Mouse (Mus musculus): ENCODE measurements at regions not wholly inside any gene's neighbourhood (a gene's known extent, or its start where the extent isn't known, plus 50 kb on each side); places are given as distances from the start of the nearest gene placed in this dataset.
"Not testable (repeated sequence)": the region's sequence is repeated elsewhere in the genome, so short reads cannot be mapped to it uniquely, and the experiment has no call there.

DNA sequence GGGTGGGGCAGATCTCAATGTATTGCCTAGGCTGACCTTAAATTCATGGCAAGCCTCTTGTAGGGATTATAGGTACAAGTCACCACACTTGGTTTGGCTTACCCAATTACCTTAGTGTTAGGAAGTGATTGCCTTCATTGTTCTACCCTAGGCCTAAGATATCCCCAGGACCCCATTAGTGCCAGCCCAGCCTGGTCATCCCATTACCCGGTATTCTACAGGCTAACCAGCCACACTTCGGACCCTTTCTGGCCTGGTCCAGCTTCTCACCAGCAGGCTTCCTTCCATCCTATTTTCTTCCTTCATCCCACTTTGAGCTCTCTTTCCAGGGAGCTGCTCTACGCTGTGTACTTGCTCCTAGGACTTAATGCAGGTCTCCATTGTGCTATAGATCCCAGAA, 59.5 kb downstream of the Tex35 start:
- DNase-seq (ENCODE audit: low read depth, low spot score) = no peak

DNA sequence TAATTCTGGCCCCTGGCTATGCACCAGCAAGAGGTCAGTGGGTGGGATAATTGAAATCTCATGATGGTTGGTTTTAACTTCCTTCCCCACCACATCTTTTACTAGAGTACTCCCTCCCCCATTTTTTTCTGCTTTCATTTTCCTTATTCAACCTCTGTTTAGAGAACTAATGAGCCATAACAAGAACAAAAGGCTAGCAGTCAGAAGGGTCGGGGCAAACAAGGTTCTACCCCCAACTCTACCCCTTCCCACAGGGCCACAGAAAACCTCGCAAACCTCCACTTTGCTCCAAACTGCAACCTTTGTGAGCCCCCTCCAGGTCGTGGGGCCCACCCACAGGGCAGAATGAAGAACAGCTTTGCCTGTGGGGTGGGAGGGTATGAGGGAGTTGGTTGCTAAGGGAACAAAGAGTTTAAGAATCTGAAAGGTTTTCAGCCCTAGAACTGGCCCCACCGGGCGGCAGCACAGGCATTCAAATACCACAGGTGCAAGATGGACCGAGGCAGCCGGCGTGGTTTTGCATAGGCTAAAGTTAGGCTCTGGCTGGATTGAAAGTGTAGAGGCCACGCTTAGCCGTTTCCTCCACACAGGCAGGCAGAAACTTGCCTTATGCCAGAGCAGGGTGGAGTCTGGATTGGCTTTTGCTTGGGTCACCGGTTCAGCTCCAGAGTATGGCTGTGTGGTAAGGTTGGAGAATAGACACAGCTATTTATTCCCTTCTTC, 60.1 kb downstream of the Tex35 start:
- DNase-seq (ENCODE audit: low read depth, low spot score) = no peak

DNA sequence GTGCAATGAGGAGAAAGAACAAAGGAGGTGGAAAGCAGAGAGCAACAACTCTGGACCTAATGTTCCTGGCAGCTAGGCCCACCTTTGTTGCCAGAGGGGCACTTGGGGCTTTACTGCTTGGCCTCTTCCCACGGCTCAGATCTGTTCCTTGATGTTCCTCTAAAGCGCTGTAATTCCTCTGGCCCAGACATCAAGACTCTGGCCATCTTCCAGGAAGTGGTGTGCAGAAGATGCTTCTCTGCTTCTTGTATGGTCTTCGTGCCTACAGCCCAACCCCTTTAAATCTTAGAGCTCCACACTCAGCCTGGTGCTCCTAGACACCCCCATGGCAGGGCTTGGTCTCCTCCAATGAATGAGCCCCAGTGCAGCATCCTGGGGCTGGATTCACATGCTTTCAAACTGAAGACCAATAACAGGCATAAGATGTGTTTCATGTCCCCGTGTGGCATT, 60.7 kb downstream of the Tex35 start:
- peak; percentile 30 for DNase-seq (ENCODE audit: low read depth, low spot score)

DNA sequence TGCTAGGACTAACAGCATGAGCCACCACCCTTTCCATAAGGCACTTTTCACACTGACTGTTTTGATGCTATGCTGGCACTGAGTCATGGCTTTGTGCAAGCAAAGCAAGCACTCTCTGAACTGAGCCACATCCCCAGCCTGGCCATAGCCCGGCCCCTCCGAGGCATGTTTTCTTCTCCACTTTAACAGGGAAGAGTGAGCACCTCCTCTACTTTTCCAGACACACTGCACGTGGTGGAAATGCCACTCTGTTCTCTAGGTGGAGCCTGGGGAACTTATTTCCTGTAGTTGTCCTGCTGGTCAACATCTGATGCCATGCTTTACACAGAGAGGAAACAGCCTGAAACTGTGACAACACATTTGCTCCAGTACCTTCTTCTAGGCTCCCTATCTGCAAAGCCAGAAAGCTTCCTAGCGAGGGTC, 61.7 kb downstream of the Tex35 start:
- peak; percentile 77 for DNase-seq (ENCODE audit: low read depth, low spot score)

DNA sequence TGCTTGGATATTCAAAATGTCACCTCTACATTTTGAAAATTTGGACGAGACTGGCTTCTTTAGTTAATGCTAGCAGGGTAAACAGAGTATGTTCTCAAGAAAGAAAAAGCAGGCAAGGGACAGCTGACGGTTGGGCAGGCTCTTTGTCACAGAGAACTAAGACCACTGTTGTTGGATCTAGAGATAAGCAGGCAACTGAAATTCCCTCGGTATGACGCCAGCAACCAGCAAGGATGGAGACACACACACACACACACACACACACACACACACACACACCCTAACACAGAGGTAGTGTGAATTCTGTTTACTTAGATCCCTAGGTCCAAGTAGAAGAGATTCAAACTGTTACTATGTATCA, 68.7 kb downstream of the Tex35 start:
- no peak for DNase-seq (ENCODE audit: low read depth, low spot score)

DNA sequence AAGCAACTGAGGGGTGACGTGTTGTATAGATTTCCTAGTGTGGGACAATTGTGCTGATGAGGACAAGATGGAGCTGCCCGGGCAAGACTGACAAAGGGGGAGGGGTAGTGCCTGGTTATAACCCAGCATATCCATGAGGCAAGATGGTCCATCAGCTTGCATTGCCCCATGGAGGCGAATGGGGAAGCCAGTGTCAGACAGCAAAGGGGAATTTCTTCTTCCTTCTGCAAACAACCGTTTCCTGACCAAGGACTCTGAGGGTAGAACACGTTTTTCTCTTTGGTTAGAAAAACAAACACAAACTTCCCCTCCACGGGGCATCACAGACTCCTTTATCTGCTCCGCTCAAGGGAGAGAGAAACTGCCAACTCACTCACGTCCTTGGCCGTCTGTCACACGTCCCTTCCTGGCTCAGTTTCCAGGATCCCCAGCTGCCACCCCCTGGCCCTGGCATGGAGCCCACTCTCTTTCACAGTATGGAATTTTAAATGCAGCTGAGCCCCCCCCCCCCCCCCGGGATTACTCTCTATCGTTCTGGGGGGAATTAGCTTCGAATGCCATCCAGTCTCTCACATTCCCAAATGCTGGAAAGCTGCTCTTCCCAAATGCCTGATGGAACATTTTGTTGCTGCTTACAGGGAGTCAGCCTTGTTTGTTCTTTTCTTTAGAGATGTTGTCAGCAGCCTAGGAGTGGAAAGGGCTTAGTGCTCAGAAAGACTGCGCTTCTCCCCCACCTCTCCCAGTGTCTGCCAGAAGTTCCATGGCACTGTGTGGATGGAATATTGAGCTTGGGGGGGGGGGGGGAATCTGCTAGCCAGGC, 69.3 kb downstream of the Tex35 start:
- DNase-seq (ENCODE audit: low read depth, low spot score) = no peak

DNA sequence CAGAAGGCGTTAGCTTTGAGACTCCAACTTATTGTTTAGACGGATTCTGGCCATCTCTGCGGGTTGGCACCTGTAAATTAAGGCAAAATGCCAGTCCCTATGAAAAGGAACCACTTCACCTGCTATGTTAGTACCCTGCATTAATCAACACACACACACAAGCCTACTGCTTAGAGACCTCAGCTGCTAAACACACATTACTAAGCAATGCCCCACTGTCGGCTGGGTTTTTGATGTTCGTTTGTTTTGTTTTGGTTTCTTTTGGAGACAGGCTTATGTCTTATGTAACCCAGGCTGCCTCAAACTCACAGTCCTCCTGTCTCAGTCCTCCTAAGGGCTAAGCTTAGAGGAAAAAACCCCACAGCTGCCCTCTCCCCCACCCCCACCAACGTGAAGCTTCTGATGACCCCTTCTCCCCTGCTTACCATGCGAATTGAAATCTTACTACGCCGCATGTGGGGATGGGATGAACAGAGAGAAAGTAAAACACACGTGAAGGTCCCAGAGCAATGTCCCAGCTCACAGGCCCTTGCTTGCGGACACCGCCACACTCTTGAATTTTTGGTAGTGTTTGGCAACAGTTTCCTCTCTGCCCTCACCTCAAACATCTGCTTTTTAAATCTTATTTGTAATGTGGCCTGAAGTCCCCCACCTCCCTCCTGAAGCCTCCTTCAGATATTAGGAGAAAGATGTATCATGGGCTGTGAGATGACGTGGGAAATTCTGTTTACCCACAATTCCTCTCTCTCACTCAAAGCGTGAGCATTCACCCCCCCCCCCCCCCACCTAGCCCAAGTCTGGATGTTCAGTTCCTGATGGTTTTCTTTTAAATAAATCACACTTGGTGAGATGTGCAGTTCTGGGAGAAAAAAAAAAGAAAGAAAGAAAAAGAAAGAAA, 70.1 kb downstream of the Tex35 start:
- DNase-seq (ENCODE audit: low read depth, low spot score) = no peak

DNA sequence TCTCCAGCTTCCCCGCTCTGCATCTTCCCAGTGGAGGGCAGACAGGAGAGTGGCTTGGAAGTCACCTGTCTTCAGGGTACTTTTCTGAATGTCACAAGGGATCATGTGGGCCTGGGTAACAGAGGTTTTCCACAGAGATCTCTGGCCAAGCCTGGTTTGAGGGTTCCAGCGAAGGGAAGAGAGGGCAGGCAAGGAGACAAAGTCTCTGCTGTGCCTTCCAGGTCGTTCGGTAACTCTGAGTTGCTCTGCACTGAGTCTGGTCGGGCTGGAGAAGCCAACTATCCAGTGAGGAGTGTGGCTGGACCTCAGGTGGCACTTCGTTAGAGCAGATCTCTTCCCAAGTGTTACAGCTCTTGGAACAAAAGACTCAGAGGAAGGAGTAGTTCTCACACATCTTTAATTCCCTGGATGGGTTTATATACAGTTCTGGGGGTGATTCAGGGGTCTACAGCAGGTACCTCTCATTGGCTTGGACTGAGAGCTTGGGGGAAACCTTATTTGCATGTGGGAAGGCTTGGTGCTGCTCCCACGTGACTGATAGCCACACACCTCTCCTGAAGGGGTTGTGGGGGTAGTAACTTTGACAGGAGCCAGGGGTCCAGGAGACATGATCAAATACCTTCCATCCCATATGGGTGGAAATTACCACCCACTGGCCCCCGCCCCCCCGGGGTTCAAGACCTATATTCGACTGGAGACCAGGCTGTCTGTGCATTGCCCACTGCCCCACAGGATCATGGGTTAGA, 71.1 kb downstream of the Tex35 start:
- DNase-seq (ENCODE audit: low read depth, low spot score) = no peak

DNA sequence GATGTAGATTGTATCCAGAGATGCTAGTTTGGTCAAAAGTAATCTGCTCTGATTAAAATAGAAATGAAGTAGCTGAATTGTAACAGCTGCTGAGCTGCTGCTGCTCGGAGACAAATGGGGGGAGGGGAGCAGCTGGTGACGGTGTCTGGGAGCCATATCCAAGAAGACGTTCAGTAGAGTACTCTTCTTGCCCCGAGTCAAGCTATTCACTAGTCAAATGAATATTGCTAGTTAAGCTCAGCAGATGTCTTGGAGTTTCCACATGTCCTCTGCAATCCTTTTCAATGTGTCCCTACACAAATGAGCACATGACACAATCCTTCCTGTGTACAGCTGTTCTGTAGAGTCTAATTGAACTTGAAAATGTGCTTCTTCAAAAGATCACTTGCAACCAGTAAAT, 71.7 kb downstream of the Tex35 start:
- no peak for DNase-seq (ENCODE audit: low read depth, low spot score)

DNA sequence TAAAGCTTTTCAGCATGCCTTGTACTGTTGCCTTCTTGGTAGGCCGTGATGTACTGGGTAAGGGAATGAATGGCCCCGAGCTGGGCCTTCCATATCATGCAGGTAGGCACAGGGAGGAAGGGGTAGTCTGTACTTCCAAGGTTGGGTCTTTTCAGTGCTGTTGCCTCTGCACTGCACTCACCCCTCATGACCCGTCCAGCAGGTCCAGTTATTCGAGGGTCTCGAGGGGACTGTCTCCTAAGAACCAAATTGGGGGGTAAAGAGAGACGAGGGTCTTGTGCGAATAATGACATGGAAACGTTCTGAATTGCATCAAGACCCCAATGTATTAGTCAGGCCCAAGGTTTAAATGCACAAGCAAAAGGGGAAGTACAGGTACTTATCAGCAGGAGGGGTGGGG, 73.3 kb downstream of the Tex35 start:
- DNase-seq (ENCODE audit: low read depth, low spot score) = not testable (repeated sequence)

DNA sequence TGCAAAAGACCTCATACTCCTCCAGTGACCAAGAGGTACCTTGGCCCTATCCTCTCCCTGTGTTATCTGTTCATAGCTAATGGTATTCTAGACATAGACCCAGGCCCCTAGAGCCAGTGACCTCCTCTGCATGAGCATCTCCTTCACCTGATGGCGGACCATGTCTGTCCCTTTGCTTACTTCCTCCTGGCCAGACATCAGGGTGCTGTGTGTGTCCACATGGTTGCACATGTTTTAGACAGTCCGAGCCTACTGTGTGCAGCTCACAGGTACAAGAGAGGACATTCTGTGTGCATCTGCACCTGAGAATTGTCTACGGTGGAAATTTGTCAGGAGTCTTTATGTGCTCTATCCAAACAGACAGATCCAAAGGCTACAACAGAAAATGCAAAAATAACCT, 79.8 kb downstream of the Tex35 start:
- no peak for DNase-seq (ENCODE audit: low read depth, low spot score)

DNA sequence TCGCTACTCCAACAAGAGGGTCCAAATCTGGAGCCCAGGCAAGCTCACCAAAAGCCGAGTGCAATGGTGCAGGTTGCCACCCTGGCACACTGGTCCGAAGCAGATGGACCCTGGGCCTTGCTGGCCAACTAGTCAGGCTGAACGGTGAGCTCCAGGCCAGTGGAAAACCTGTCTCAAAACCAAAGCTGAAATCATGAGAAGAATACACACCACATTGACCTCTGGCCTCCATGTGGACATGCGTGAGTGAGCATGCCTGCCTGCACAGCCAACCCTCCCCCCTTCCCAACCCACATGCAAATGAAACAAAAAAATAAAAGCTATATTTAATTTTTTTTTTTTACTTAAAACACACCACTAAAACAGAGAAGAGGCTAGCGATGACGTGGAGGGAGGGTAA, 80.8 kb downstream of the Tex35 start:
- DNase-seq (ENCODE audit: low read depth, low spot score) = no peak

DNA sequence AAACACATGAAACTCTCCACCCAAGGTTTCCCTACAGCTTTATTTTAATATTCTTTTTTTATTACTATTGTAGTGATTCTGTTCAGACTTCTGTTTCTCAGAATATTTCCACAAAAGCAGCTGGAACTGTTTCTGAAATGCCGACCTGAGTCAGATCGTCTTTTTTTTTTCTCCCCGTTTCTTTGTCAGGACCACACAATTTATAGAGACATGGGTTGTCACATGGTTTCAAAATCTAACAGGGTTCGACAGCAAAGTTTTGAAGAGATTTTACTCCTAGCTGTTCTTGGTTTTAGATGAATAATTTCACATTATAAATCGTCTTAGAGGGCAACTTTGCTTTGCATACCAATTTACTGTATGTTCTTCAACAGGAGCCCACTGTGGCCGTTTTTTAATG, 84.0 kb upstream of the Ralgps2 start:
- DNase-seq (ENCODE audit: low read depth, low spot score) = no peak

DNA sequence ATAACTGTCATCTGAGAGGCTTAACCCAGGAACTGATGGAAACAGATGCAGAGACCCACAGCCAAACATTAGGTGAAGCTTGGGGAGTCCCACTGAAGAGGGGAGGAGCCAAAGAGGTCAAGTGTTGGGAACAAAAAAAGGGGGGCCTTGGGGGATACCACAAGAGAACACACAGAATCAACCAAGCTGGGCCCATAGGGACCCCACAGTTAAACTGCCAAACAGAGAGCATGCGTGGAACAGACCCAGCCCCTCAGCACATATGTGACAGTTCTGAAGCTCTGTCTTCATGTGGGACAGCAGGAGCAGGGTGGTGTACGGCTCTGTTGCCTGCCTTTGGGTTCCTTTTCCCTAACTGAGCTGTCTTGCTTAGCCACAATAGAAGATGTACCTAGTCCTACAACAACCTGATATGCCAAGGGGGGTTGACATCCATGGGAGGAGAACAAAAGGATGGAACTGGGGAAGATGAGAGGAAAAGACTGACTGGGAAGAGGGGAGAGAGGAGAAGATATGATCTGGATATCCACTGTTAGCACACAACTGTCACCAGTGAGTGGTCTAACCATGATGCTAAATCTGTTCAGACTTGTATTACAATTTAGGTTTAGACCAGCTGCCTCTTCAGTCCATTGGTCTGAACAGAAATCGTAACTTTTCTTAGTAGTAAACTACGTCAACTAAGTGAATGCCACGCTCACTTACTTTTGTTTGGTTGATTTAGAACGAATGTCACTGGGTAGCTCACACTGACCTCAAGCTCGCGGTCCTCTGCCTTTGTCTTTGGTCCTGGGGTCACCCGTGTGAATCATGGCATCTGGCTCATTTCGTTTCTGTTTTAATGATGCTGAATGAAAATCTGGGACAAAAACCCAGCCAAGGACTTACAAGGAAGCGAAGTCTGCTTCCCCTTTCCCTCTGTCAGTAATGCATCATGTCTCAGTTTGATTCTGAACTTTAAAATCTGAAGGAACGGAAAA, 83.3 kb upstream of the Ralgps2 start:
- no peak for DNase-seq (ENCODE audit: low read depth, low spot score)

DNA sequence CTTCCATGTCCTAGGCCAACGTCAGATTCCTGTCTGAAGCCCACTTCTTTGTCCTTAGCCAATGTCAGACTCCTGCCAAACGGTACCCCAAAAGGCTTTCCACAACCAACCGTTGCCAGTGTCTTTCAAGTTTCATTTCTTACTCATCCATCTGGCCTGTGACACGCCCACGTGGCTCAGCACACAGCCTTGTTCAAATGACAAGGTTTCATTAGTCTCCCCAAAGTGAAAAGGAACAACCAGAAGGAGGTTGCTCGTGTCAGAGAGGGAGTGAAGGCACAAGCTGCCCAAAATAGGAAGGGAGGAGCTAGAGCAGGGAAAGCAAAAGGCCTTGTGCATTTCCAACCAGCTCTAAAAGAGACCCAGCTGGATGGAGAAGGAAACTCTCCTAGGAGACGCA, 80.5 kb upstream of the Ralgps2 start:
- peak; percentile 23 for DNase-seq (ENCODE audit: low read depth, low spot score)

DNA sequence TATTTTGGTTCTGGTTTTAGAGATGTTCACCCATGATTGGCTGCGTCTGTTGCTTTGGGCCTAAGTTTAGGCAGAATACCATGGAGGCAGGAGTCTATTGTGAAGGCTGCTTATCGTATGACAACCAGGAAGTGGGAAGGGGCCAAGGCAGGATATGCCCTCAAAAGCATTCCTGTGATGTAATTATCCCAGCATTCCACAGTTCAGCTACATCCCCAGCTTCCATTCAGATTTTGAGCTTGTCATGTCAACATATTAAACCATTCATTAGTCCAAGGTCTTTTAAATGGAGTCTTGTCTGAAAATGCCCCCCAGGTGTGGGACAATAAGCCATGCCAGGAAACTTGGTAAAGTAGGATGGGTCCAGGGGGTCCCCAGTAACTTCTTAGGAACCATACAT, 79.3 kb upstream of the Ralgps2 start:
- DNase-seq (ENCODE audit: low read depth, low spot score) = no peak

DNA sequence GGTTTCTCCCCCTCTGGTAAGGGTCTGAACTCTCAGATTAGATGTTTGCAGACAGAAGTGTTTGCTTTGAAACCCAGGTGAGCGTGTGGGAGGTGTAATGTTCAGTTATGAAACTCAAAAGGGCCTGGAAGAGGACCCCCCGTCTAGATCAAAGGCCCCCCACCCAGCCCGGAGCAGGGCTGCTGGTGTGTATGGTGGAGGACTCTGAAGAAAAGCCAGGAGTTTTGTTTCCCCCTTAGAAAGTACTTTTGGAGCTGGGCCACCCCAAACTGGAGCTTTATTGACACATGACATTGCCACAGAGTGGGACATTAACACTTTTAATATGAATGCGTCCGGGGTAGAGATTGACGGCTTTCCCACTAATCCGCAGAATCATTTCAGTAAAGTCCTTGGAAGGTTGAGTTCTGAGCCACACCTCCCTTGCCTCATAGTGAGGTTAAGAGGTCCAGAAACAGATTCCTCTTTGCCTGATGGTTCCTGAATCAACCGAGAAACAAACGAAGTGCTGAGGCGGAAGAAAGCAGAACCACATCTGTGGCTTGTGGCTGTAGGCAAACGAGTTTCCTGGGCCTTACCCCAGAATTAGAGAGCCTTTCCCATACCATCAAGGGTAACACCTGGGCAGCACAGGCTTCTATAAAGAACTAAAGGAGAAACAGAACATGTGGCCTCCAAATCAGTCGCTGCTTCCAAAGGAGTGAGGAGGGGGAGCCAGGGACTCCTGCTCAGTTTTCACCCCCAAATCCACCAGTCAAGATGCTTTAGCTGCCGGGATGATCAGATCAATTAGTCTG, 78.0 kb upstream of the Ralgps2 start:
- DNase-seq (ENCODE audit: low read depth, low spot score) = no peak

DNA sequence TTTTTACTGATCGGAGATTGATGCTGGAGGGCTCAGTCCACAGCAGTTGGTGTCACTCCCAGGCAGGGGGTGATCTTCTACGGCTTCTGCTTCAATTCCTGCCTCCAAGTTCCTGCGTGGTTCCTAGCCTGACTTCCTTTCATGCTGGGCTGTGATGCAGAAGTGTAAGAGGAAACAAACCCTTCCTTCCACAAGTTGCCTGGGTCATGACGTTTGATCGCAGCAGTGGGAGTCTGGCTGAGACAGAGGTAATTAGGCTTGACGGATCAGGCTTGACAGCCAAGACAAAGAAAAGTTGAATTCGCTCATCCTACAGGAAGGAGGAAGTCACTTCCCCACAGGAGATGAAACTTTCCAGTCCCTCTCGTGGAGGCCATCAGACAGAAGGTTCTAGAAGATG, 77.2 kb upstream of the Ralgps2 start:
- no peak for DNase-seq (ENCODE audit: low read depth, low spot score)
